Mouse (Mus musculus) myocyte (in vitro differentiated cells): ENCODE measurements at regions not wholly inside any gene's neighbourhood (a gene's known extent, or its start where the extent isn't known, plus 50 kb on each side); places are given as distances from the start of the nearest gene placed in this dataset.

Source experiments
- H3K27me3 ChIP-seq: one replicate; pipeline ENCODE4 v1.6.1; 2011; ENCODE audit not compliant: control insufficient read depth, insufficient read depth, insufficient read length
- H3K36me3 ChIP-seq: one replicate; pipeline ENCODE4 v1.6.1; 2011; ENCODE audit not compliant: control insufficient read depth, insufficient read depth
- H3K4me2 ChIP-seq: one replicate; pipeline ENCODE4 v1.6.1; 2011; ENCODE audit warnings: low read depth, control low read depth
- H3K4me3 ChIP-seq: one replicate; pipeline ENCODE4 v1.5.1; 2011; ENCODE audit warnings: mild to moderate bottlenecking, control low read depth, moderate library complexity
- H3K79me2 ChIP-seq: one replicate; pipeline ENCODE4 v1.6.1; 2011; ENCODE audit not compliant: control insufficient read depth, insufficient read depth
- H3ac ChIP-seq: one replicate; pipeline ENCODE4 v1.6.1; 2011; ENCODE audit not compliant: control insufficient read depth, insufficient read length
- CEBPB ChIP-seq: IDR thresholded peaks from 2 replicates; pipeline ENCODE4 v1.6.1; 2011; ENCODE audit warnings: mild to moderate bottlenecking, moderate library complexity; ENCODE audit not compliant: poor library complexity, insufficient read depth, severe bottlenecking
- E2F4 ChIP-seq: IDR thresholded peaks from one replicate; pipeline ENCODE4 v1.6.1; 2011; ENCODE audit warnings: mild to moderate bottlenecking, control low read depth, moderate library complexity; ENCODE audit not compliant: insufficient read depth
- MAX ChIP-seq: IDR thresholded peaks from one replicate; pipeline ENCODE4 v1.6.1; 2011; ENCODE audit warnings: low read depth, mild to moderate bottlenecking, control low read depth
- MYOD1 ChIP-seq, 3 experiments: IDR thresholded peaks; one replicate each; pipeline ENCODE4 v1.6.1; 2011; ENCODE audit warnings: control low read depth in 2 of 3, low read depth in 2 of 3, mild to moderate bottlenecking in 2 of 3, moderate library complexity in 1 of 3; ENCODE audit not compliant: insufficient read length in 2 of 3, control insufficient read depth in 1 of 3
- MYOG ChIP-seq, 3 experiments: IDR thresholded peaks; one replicate each; pipeline ENCODE4 v1.6.1; 2011; ENCODE audit warnings: control low read depth in 2 of 3, low read depth in 2 of 3, mild to moderate bottlenecking in 2 of 3; ENCODE audit not compliant: insufficient read length in 2 of 3, control insufficient read depth in 1 of 3, insufficient read depth in 1 of 3
- POLR2A ChIP-seq: IDR thresholded peaks from one replicate; pipeline ENCODE4 v1.6.1; 2011; ENCODE audit warnings: low read depth, mild to moderate bottlenecking, control low read depth, moderate library complexity; ENCODE audit not compliant: insufficient read length
- POLR2AphosphoS2 ChIP-seq: IDR thresholded peaks from one replicate; pipeline ENCODE4 v1.6.1; 2011; ENCODE audit warnings: low read depth, control low read depth; ENCODE audit not compliant: insufficient read length
- REST ChIP-seq: IDR thresholded peaks from one replicate; pipeline ENCODE4 v1.6.1; 2011; ENCODE audit warnings: mild to moderate bottlenecking, control low read depth, moderate library complexity; ENCODE audit not compliant: insufficient read depth, insufficient read length
- SRF ChIP-seq: IDR thresholded peaks from one replicate; pipeline ENCODE4 v1.6.1; 2011; ENCODE audit warnings: low read depth; ENCODE audit not compliant: control insufficient read depth, insufficient read length
- TCF12 ChIP-seq: IDR thresholded peaks from one replicate; pipeline ENCODE4 v1.6.1; 2011; ENCODE audit warnings: mild to moderate bottlenecking, control low read depth; ENCODE audit not compliant: poor library complexity, insufficient read depth, severe bottlenecking
- TCF3 ChIP-seq: IDR thresholded peaks from one replicate; pipeline ENCODE4 v1.6.1; 2011; ENCODE audit warnings: low read depth, control low read depth; ENCODE audit not compliant: insufficient read length
- USF1 ChIP-seq: IDR thresholded peaks from one replicate; pipeline ENCODE4 v1.6.1; 2011; ENCODE audit warnings: low read depth, mild to moderate bottlenecking, control low read depth, moderate library complexity

- Histone ChIP-seq H3ac (no peak overlapping the region), H3K4me3 (no peak overlapping the region), H3K27me3 (no peaks in the 10 kb centered on the region), H3K4me2 (no peak overlapping the region), H3K79me2 (no peaks in the 10 kb centered on the region), H3K36me3 (no peaks in the 10 kb centered on the region)
- TF ChIP-seq MAX (no peak), E2F4 (no peak), TCF12 (no peak), TCF3 (no peak), SRF (no peak), POLR2A (no peak), MYOD1 (IDR thresholded peaks at IDR 0.05; ENCODE audit: control insufficient read depth in 1 of 3, insufficient read length in 2 of 3, low read depth in 2 of 3) (no peak), MYOG (IDR thresholded peaks at IDR 0.05; ENCODE audit: control insufficient read depth in 1 of 3, insufficient read depth in 1 of 3, insufficient read length in 2 of 3, low read depth in 2 of 3) (no peak), POLR2AphosphoS2 (no peak), CEBPB (no peak), USF1 (no peak), REST (no peak)
These were observed 361.5 kb upstream of the Vstm2b start for GRCm38 (mm10) chr7:40536601-40537000.

GRCm38 (mm10) chr7:40537621-40538020 lies 360.5 kb upstream of the Vstm2b start:
- Histone ChIP-seq H3K4me3 (no peak overlapping the region), H3K4me2 (no peak overlapping the region), H3K27me3 (no peaks in the 10 kb centered on the region), H3K36me3 (no peaks in the 10 kb centered on the region), H3ac (no peak overlapping the region), H3K79me2 (no peaks in the 10 kb centered on the region)
- TF ChIP-seq TCF12 (no peak), MYOG (IDR thresholded peaks at IDR 0.05; ENCODE audit: control insufficient read depth in 1 of 3, insufficient read depth in 1 of 3, insufficient read length in 2 of 3, low read depth in 2 of 3) (no peak), CEBPB (no peak), REST (no peak), POLR2A (no peak), E2F4 (no peak), SRF (no peak), MYOD1 (IDR thresholded peaks at IDR 0.05; ENCODE audit: control insufficient read depth in 1 of 3, insufficient read length in 2 of 3, low read depth in 2 of 3) (no peak), POLR2AphosphoS2 (no peak), USF1 (no peak), MAX (no peak), TCF3 (no peak)

DNA sequence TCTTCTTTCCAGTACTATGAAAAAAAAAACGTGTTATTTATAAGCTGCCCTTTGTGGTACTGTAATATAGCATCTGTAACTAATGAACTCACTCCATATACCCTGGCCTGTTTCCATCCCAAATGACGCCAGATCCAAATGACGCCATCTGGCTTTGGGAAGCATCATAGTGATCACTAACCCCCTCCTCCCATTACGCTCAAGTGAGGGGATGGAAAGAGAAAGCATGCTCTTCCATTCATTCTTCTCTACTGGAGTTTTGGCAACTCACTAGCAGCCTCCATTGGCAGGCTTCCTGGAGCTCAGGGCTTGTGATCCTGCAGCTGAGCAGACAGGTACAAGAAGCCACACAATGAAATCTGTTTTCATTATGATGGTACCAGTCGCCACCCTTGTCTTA lies 358.3 kb upstream of the Vstm2b start:
- no peaks in the 10 kb centered on the region for H3K36me3 ChIP-seq
- no peaks in the 10 kb centered on the region for H3K79me2 ChIP-seq
- TF ChIP-seq MAX, result no peak
- no peak for TF ChIP-seq POLR2A
- no peak for TF ChIP-seq USF1
- no peak for TF ChIP-seq MYOG (IDR thresholded peaks at IDR 0.05; ENCODE audit: control insufficient read depth in 1 of 3, insufficient read depth in 1 of 3, insufficient read length in 2 of 3, low read depth in 2 of 3)
- TF ChIP-seq REST, result no peak
- no peak for TF ChIP-seq CEBPB
- no peak for TF ChIP-seq TCF12
- TF ChIP-seq TCF3, result no peak
- no peak for TF ChIP-seq POLR2AphosphoS2
- TF ChIP-seq MYOD1 (IDR thresholded peaks at IDR 0.05; ENCODE audit: control insufficient read depth in 1 of 3, insufficient read length in 2 of 3, low read depth in 2 of 3), result no peak
- no peak for TF ChIP-seq SRF
- H3K4me3 ChIP-seq, result no peak overlapping the region
- no peaks in the 10 kb centered on the region for H3K27me3 ChIP-seq
- no peak overlapping the region for H3ac ChIP-seq
- H3K4me2 ChIP-seq, result no peak overlapping the region

- H3K36me3 ChIP-seq, result no peaks in the 10 kb centered on the region
- H3K27me3 ChIP-seq, result no peaks in the 10 kb centered on the region
- H3K4me2 ChIP-seq, result no peak overlapping the region
- no peaks in the 10 kb centered on the region for H3K79me2 ChIP-seq
- H3K4me3 ChIP-seq, result no peak overlapping the region
- TF ChIP-seq CEBPB, result no peak
- TF ChIP-seq POLR2A, result no peak
- no peak for TF ChIP-seq TCF12
- TF ChIP-seq SRF, result no peak
- TF ChIP-seq TCF3, result no peak
- no peak for TF ChIP-seq E2F4
- TF ChIP-seq POLR2AphosphoS2, result no peak
- TF ChIP-seq MYOG (IDR thresholded peaks at IDR 0.05; ENCODE audit: control insufficient read depth in 1 of 3, insufficient read depth in 1 of 3, insufficient read length in 2 of 3, low read depth in 2 of 3), result no peak
- TF ChIP-seq USF1, result no peak
- H3ac ChIP-seq, result no peak overlapping the region
These were observed 356.8 kb upstream of the Vstm2b start for GRCm38 (mm10) chr7:40541283-40541682.
